12 mouse cellular contexts compared by ENCODE assay signal in the genomic region with DNA sequence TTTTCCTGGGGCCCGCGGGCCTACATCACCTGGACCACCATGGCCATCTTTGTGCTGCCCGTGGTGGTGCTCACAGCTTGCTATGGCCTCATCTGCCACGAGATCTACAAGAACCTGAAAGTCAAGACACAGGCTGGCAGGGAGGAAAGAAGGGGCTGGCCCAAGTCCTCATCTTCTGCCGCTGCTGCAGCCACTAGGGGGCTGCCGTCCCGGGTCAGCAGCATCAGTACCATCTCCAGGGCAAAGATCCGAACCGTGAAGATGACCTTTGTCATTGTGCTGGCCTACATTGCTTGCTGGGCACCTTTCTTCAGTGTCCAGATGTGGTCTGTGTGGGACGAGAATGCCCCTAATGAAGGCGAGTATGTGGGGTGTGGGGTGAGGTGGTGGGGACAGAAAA. TPM values are rescaled to one million over a fixed set of nuclear protein-coding genes. Genes with fewer than 3 reads are reported as not detected.
DNase-seq lines count a peak whose midpoint lies in the region; ATAC-seq and TF ChIP-seq lines count a peak whose summit lies in the region.
"Had no signal": no experiment of that assay in that cellular context is flagged by ENCODE, and none has a peak within 500 bp of the region (broad histone marks: within the 10 kb centered on the region; RNA-seq: fewer than 3 reads in every experiment).

No protein-coding gene starts in this region.

- intact Hi-C loops in left cerebral cortex, adult 2 months (cut with DNase I): no loop called here
- intact Hi-C loops in heart, postnatal 25 days (cut with DNase I): no loop called here
- intact Hi-C loops in heart, postnatal 10 days (cut with DNase I): no loop called here

- H3K4me3 ChIP-seq in left cerebral cortex, adult 2 months: no peak overlapping the region
- H3K4me3 ChIP-seq: limb, embryonic 15.5 days; midbrain, embryonic 15.5 days had no signal

- peak; percentile 16 for DNase-seq in embryo, embryonic 11 days
- DNase-seq in embryo, embryonic 9.5 days (ENCODE audit: extremely low spot score): no peak
- no peak for DNase-seq in left cerebral cortex, adult 2 months (ENCODE audit: extremely low spot score in 1 of 2, low spot score in 2 of 2)
- no peak for DNase-seq in left cerebral cortex, adult 9 months (ENCODE audit: low spot score in 2 of 2)
- peak; percentile 35 for DNase-seq in ES-CJ7 (ENCODE audit: low read depth, low spot score)
- DNase-seq in heart, postnatal 25 days (ENCODE audit: low spot score): no peak
- DNase-seq in heart, postnatal 10 days: no peak
- DNase-seq: cerebellum, adult 2 months; heart, postnatal 36 days had no signal

- TF ChIP-seq CTCF in left cerebral cortex, adult 2 months (IDR thresholded peaks at IDR 0.05): peak; percentile 18

- peak; percentile 57; the same call in 1 of the 2 replicates for ATAC-seq in megakaryocyte progenitor cell, adult 5-6 weeks (replicated peaks; ENCODE audit: poor library complexity)
- ATAC-seq: midbrain, embryonic 15.5 days had no signal

- no peak overlapping the region for H3K27ac ChIP-seq in left cerebral cortex, adult 2 months
- H3K27ac ChIP-seq: limb, embryonic 15.5 days; midbrain, embryonic 15.5 days had no signal

RNA-seq across cellular contexts. Expression of a gene that starts 1.3 kb away (rescaled TPM):
- not detected for total RNA-seq in left cerebral cortex, adult 2 months (2021)
- total RNA-seq in megakaryocyte progenitor cell, adult 5-6 weeks (2015): not detected in 2 replicates
- total RNA-seq in megakaryocyte progenitor cell, adult 5-6 weeks (2017): not detected in 2 replicates
- total RNA-seq in heart, postnatal 25 days (2021): not detected
- not detected for total RNA-seq in heart, postnatal 10 days (2021)
- total RNA-seq: heart, postnatal 36 days had no signal

RNA-seq across cellular contexts. Expression of a gene that starts 37.8 kb away (rescaled TPM):
- total RNA-seq in left cerebral cortex, adult 2 months (2021): under 1 TPM in 1 of 2 experiments, not detected in 1; 0.18 TPM
- 54.1 and 66.8 TPM in 2 replicates for total RNA-seq in megakaryocyte progenitor cell, adult 5-6 weeks (2015)
- 18.9 and 25.6 TPM in 2 replicates for total RNA-seq in megakaryocyte progenitor cell, adult 5-6 weeks (2017)
- total RNA-seq in heart, postnatal 25 days (2021): 1 to 10 TPM in 1 of 2 experiments, under 1 TPM in 1; 0.83 to 1.3 TPM
- 1 to 10 TPM; 1.1 to 2.1 TPM for total RNA-seq in heart, postnatal 10 days (2021)

Comparison
In these comparisons a context has a peak if more than half of its experiments do, and no peak if none do; other contexts are left out.
1. DNase-seq: peak in embryo, embryonic 11 days (single experiment) and ES-CJ7 (single experiment); none in embryo, embryonic 9.5 days (single experiment), left cerebral cortex, adult 2 months (0 of 2), left cerebral cortex, adult 9 months (0 of 2), heart, postnatal 25 days (single experiment) and heart, postnatal 10 days (0 of 2).
2. RNA of a gene that starts 37.8 kb away (total RNA-seq): 18.9 to 66.8 TPM in megakaryocyte progenitor cell, adult 5-6 weeks; 1.1 to 2.1 TPM in heart, postnatal 10 days, 0.83 to 1.3 TPM in heart, postnatal 25 days and 0.18 TPM in left cerebral cortex, adult 2 months; every median in the first group is over 4 times any median in the second.